Mouse (Mus musculus) embryonic facial prominence, embryonic 15.5 days (tissue): ENCODE measurements around the gene Urgcp. TPM values are rescaled to one million over a fixed set of nuclear protein-coding genes. Genes with fewer than 3 reads are reported as not detected.

Experiments used
- ATAC-seq: fragments of 200-750 bp; cut with Nextera tagmentation; 2 replicates; pipeline ENCODE4 v1.8.0; 2017; ENCODE audit warnings: low read depth, moderate TSS enrichment; ENCODE audit not compliant: insufficient number of reproducible peaks, low FRiP score, low TSS enrichment
- H3K27ac ChIP-seq: fragments of 300-500 bp; sonication (generic); replicated peaks from 2 replicates; pipeline ENCODE4 v1.5.1; 2015; ENCODE audit warnings: mild to moderate bottlenecking, inconsistent platforms
- H3K27me3 ChIP-seq: fragments of 300-500 bp; sonication (generic); 2 replicates; pipeline ENCODE4 v1.6.1; 2015; ENCODE audit warnings: inconsistent platforms
- H3K36me3 ChIP-seq: fragments of 300-500 bp; sonication (generic); 2 replicates; pipeline ENCODE4 v1.6.1; 2015; ENCODE audit warnings: mild to moderate bottlenecking, inconsistent platforms
- H3K4me1 ChIP-seq: fragments of 300-500 bp; sonication (generic); 2 replicates; pipeline ENCODE4 v1.6.1; 2015; ENCODE audit warnings: inconsistent platforms
- H3K4me2 ChIP-seq: fragments of 300-500 bp; sonication (generic); replicated peaks from 2 replicates; pipeline ENCODE4 v1.6.1; 2015; ENCODE audit warnings: mild to moderate bottlenecking, inconsistent platforms
- H3K4me3 ChIP-seq: fragments of 300-500 bp; sonication (generic); replicated peaks from 2 replicates; pipeline ENCODE4 v1.5.1; 2015; ENCODE audit warnings: mild to moderate bottlenecking, inconsistent platforms
- H3K9ac ChIP-seq: fragments of 300-500 bp; sonication (generic); 2 replicates; pipeline ENCODE4 v1.6.1; 2015; ENCODE audit warnings: inconsistent platforms
- H3K9me3 ChIP-seq: fragments of 300-500 bp; sonication (generic); replicated peaks from 2 replicates; pipeline ENCODE4 v1.6.1; 2016; ENCODE audit warnings: inconsistent platforms
- WGBS: fragments of 180-500 bp; shearing (Covaris S2); methylation state at CpG from one replicate; pipeline ENCODE4 v1.1.7; 2015; 5-methylcytosine and 5-hydroxymethylcytosine counted together
- polyA plus RNA-seq: library from polyadenylated mRNA; unstranded; fragments of >200 nt; fragmentation: Nextera tagmentation; extraction: Ambion mirVana; gene quantifications from 2 replicates; pipeline ENCODE4 v1.2.1, GENCODE M21; 2015

The Urgcp gene
- polyA plus RNA-seq, 1 experiment from 2014 or later: 29.4 TPM

DNA sequence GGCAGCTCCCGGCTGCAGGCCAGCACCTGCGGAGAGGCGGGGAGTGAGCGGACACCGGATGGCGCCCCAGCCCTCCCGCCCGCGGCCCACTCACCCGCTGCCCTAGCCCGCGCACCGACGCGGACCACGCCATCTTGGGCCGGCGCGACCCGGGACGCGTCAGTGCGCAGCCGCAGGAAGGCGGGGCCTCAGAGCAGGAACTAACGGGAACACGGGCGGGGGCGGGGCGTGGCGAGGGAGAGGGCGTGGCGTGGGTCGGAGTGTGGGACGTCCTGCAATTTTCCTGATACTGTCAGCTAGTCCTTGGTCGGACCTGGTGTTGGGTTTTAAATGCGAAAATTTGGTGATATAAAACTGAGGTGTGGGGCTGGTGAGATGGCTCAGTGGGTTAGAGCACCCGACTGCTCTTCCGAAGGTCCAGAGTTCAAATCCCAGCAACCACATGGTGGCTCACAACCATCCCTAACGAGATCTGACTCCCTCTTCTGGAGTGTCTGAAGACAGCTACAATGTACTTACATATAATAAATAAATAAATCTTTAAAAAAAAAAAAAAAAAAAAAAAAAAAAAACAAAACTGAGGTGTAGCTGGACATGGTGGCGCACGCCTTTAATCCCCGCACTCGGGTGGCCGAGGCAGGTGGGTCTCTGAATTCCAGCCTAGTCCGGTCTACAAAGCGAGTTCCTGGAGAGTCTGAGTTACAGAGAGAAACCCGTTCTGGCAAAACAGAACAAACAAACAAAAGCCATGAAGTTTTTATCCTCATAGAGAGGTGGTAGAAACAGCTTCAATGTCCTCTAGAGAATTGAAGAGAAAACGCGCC, 54.4 kb downstream of the Urgcp start:
- H3K4me1 ChIP-seq: peaks cover 13% of the 10 kb centered on the region
- no peaks in the 10 kb centered on the region for H3K9me3 ChIP-seq
- no peaks in the 10 kb centered on the region for H3K27me3 ChIP-seq
- H3K27ac ChIP-seq: peak overlapping the region; percentile 55; the same call in 1 of the 2 replicates
- WGBS: 18% methylated on average over 49 of the region's 50 CpGs
- H3K9ac ChIP-seq: peak overlapping the region; percentile 86
- H3K4me2 ChIP-seq: peak overlapping the region; percentile 67
- ATAC-seq: peak; percentile 93
- peak overlapping the region; percentile 77 for H3K4me3 ChIP-seq
- H3K36me3 ChIP-seq: peaks cover 15% of the 10 kb centered on the region

DNA sequence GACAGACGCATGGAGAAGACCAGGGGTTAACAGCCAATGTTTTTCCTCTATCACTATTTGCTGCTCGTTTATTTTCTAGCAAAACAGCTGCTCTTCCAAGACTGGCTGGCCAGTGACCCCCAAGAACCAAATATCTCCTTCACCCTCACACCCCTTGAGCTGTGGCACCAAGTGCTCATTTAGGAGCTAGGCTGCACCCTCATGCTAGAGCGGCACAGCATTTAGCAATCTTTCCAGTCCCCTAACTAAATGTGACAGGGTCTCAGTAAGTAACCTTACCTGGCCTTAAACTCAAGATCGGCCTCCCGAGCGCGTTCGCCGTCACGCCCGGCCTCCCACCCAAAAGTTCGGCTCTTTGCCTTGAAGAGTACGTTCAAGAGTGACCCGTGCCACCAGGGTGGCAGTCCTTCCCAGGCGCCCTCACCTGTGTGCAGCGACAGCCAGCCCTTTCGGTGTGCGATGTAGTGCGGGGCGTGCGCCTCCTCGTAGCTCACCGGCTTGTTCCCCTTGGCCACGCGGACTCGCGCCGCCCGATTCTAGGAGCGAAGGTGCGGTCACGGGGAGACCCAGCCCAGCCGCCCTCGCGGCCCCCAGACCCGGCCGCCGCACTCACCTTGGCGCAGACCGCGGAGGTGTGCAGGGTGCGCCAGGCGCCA, 55.2 kb downstream of the Urgcp start:
- Histone ChIP-seq H3K36me3 (peaks cover 17% of the 10 kb centered on the region), H3K4me3 (peak overlapping the region; percentile 77), H3K27me3 (no peaks in the 10 kb centered on the region), H3K9ac (peak overlapping the region; percentile 86), H3K27ac (peak overlapping the region; percentile 55; the same call in 1 of the 2 replicates), H3K4me1 (peaks cover 13% of the 10 kb centered on the region), H3K4me2 (peak overlapping the region; percentile 67), H3K9me3 (no peaks in the 10 kb centered on the region)
- ATAC-seq: peak; percentile 73
- under 1% methylated on average over 43 of the region's 43 CpGs for WGBS

DNA sequence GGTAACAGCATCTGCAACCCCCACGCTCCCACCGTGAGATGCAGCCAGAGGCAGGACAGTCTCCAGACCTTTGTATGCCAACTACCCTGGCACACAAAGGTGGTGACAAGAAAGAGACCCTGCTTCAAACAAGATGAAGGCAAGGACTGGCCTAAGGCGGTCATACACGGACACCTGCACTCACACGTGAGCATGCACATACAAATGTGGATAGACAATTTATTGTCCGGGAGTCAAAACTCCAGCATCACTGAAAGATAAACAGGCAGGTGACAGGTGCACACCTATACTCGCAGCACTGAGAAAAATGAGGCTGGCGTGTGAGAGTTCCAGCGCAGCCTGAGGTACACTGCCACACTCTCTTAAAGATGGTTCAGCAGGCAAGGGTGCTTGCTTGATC, 56.2 kb downstream of the Urgcp start:
- Histone ChIP-seq H3K27ac (no peak overlapping the region), H3K9me3 (no peaks in the 10 kb centered on the region), H3K4me1 (peaks cover 13% of the 10 kb centered on the region), H3K9ac (no peak overlapping the region), H3K4me3 (peak overlapping the region; percentile 77; the same call in 1 of the 2 replicates), H3K27me3 (no peaks in the 10 kb centered on the region), H3K4me2 (peak overlapping the region; percentile 67), H3K36me3 (peaks cover 17% of the 10 kb centered on the region)
- WGBS: 89% methylated on average over 9 of the region's 9 CpGs
- ATAC-seq: no peak

DNA sequence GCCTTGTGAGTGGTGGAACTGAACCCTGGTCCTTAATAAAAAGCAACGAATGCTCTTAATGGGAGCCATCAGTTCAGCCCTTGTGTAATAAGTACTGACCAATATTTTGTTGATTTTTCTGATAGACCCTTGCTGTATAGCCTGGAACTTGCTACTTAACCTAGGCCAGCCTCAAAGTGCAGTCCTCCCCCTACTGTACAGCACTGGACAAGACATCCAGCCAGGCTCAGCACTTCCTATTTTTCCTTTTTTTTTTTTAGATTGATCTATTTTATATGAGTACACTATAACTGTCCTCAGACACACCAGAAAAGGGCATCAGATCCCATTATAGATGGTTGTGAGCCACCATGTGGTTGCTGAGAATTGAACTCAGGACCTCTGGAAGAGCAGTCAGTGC, 58.8 kb downstream of the Urgcp start:
- Histone ChIP-seq H3K4me1 (peaks cover 13% of the 10 kb centered on the region), H3K9ac (no peak overlapping the region), H3K4me3 (no peak overlapping the region), H3K9me3 (no peaks in the 10 kb centered on the region), H3K36me3 (peaks cover 17% of the 10 kb centered on the region), H3K27me3 (no peaks in the 10 kb centered on the region), H3K27ac (no peak overlapping the region), H3K4me2 (no peak overlapping the region)
- no peak for ATAC-seq
- 88% methylated on average over 1 of the region's 1 CpGs for WGBS

DNA sequence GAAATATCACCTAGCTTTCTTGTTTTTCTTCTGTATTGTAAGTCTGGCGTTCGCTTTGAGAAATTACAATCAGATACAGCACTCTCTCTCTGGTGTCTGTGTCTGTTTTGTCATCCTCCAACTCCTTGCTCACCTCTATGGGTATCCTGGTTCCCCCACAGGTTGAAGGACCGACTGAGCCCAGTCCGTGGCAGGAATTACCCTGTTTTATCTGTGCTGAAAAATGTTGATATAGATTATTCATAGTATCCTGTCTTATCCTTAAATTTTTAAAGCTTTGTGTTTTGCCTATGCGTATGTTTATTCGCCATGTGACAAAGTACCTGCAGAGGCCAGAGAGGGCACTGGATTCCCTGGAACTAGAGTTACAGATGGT, 59.2 kb downstream of the Urgcp start:
- Histone ChIP-seq H3K9ac (no peak overlapping the region), H3K4me1 (peaks cover 13% of the 10 kb centered on the region), H3K4me2 (no peak overlapping the region), H3K27ac (no peak overlapping the region), H3K27me3 (no peaks in the 10 kb centered on the region), H3K36me3 (peaks cover 17% of the 10 kb centered on the region), H3K4me3 (no peak overlapping the region), H3K9me3 (no peaks in the 10 kb centered on the region)
- no peak for ATAC-seq
- 88% methylated on average over 6 of the region's 6 CpGs for WGBS

DNA sequence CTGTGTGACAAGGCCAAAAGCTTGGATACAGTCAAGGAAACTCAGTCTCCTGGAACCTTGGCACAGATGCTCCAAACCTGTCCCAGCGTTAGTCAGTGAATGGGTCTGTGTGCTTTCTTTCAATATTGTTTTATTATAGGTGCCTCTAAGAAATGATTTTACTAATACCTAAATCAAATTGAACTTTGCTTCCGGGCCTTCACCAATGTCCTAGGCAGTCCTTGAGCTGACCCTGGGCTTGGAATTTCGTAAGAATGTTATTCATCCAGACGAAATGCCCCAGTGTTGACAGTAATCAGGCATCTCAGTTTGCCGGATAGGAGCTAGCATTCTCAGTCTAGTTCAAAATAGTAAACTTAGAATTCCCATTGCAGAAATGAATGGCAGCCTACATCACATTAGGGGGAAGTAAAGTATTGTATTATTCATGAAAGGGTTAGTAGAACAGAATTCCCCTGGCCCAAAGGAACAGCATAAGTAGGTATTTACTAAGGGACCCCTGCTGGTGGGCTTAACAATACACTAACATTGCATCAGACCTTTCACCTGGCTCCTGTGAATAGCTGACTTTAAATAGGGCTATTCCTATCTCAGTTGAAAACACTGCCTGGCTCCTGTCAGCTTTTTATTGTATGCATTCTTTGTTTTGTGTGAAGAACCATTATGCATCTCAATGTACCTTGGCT, 59.8 kb downstream of the Urgcp start:
- H3K4me1 ChIP-seq: peaks cover 13% of the 10 kb centered on the region
- H3K36me3 ChIP-seq: peaks cover 17% of the 10 kb centered on the region
- 74% methylated on average over 5 of the region's 5 CpGs for WGBS
- H3K4me2 ChIP-seq: no peak overlapping the region
- no peak overlapping the region for H3K9ac ChIP-seq
- H3K9me3 ChIP-seq: no peaks in the 10 kb centered on the region
- no peaks in the 10 kb centered on the region for H3K27me3 ChIP-seq
- no peak overlapping the region for H3K4me3 ChIP-seq
- no peak overlapping the region for H3K27ac ChIP-seq
- no peak for ATAC-seq

DNA sequence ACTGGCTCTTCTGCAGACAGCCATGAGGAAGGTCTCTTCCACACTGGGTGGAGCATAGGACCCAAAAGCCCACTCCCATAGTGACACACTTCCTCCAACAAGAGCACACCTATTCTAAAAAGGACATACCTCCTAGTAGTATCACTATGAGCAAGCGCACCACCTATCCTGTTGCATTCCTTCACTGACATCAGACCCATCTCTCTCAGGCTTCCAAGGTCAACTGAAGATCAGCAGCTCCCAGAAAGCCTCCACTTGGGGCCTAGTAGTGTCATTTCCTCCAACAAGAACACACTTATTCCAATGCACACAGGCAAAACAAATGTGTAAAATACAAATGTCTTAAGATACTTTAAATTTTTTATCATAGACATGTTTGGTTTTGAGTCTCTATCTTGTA, 60.4 kb downstream of the Urgcp start:
- Histone ChIP-seq H3K4me2 (no peak overlapping the region), H3K27ac (no peak overlapping the region), H3K27me3 (no peaks in the 10 kb centered on the region), H3K4me1 (peaks cover 12% of the 10 kb centered on the region), H3K9ac (no peak overlapping the region), H3K9me3 (no peaks in the 10 kb centered on the region), H3K36me3 (peaks cover 17% of the 10 kb centered on the region), H3K4me3 (no peak overlapping the region)
- WGBS: 96% methylated on average over 1 of the region's 1 CpGs
- no peak for ATAC-seq

DNA sequence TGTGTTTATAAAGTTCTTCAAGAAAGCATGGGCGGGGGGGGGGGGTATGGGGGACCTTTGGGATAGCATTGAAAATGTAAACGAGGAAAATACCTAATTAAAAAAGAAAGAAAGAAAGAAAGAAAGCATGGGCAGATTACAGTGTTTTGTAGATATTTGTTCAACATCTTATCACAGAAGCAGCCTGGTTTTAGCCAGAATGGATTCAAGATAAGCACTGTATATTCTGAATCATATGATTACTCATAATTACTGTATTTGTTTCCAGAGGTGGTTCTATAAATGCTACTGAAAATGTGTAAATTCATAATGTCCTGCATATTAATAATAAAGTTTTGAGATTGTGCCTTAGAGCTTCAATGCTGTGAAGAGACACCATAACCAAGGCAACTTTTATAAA, 60.9 kb downstream of the Urgcp start:
- H3K27me3 ChIP-seq: no peaks in the 10 kb centered on the region
- H3K27ac ChIP-seq: no peak overlapping the region
- H3K36me3 ChIP-seq: peaks cover 17% of the 10 kb centered on the region
- no peak overlapping the region for H3K9ac ChIP-seq
- WGBS: 71% methylated on average over 2 of the region's 2 CpGs
- no peak for ATAC-seq
- H3K4me3 ChIP-seq: no peak overlapping the region
- H3K4me2 ChIP-seq: no peak overlapping the region
- H3K9me3 ChIP-seq: no peaks in the 10 kb centered on the region
- peaks cover 7% of the 10 kb centered on the region for H3K4me1 ChIP-seq

DNA sequence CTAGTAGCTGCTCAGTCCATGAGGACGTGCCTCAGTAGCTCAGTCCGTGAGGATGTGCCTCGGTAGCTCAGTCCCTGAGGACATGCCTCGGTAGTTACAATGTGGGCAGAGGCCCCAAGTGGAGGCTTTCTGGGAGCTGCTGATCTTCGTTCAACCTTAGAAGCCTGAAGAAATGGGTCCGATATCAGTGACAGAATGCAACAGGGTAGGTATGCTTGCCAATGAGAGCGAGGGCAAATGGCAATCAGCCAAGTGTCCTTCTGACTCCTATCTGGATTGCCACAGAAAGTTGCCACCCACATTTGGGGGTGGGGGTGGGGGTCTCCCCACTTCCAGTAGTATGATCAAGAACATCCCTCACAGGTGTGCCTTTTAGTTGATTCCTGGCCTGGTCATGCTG, 61.4 kb downstream of the Urgcp start:
- WGBS: 89% methylated on average over 7 of the region's 7 CpGs
- no peaks in the 10 kb centered on the region for H3K27me3 ChIP-seq
- H3K9me3 ChIP-seq: no peaks in the 10 kb centered on the region
- no peak overlapping the region for H3K4me3 ChIP-seq
- H3K4me1 ChIP-seq: peaks cover 2% of the 10 kb centered on the region; the same call in 1 of the 2 replicates
- H3K9ac ChIP-seq: no peak overlapping the region
- no peak for ATAC-seq
- no peak overlapping the region for H3K4me2 ChIP-seq
- H3K36me3 ChIP-seq: peaks cover 17% of the 10 kb centered on the region
- no peak overlapping the region for H3K27ac ChIP-seq

DNA sequence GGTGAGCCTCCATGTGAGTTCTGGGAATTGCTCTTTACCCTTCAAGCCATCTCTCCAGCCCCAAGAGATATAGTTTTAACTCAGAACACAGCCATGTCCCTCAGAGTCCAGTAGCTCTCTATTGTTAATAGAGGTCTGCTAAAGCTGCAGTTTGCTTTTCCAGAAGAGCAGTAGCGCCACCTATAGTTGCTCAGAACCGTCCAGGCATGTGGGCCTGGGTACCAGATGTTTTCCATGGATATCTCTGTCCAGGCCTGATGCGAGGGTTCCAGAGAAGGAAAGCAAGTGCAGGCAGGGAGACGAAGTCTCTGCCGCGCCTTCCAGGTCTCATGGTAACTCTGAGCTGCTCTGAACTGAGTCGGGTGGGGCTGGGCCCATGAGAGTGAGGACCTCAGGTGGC, 70.4 kb downstream of the Urgcp start:
- WGBS: 28% methylated on average over 7 of the region's 7 CpGs
- Histone ChIP-seq H3K4me2 (no peak overlapping the region), H3K9ac (no peak overlapping the region), H3K27me3 (no peaks in the 10 kb centered on the region), H3K9me3 (no peaks in the 10 kb centered on the region), H3K4me3 (no peak overlapping the region), H3K4me1 (0 out of 2 replicates have a peak, but pooled peaks cover 3% of the 10 kb centered on the region), H3K27ac (no peak overlapping the region), H3K36me3 (no peaks in the 10 kb centered on the region)
- no peak for ATAC-seq

DNA sequence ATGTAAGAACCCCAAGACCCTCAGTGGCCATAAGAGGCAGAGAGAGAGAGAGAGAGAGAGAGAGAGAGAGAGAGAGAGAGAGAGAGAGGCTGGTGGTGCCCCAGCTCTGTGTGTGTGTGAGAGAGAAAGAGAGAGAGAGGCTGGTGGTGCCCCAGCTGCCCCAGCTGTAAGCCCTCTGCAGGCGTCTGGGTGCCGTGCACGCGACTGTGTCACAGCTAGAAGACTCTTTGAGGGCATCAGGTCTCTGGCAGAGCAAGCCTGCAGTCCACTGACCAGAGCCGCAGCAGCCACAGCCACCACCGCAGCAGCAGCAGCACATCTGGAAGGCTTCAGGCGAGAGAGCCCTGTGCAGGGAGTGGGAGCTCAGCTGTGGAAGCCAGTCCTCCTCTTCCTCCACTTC, 77.9 kb downstream of the Urgcp start:
- no peak overlapping the region for H3K9ac ChIP-seq
- 13% methylated on average over 7 of the region's 7 CpGs for WGBS
- no peak overlapping the region for H3K4me2 ChIP-seq
- H3K4me1 ChIP-seq: no peaks in the 10 kb centered on the region
- ATAC-seq: no peak
- H3K9me3 ChIP-seq: no peaks in the 10 kb centered on the region
- no peaks in the 10 kb centered on the region for H3K27me3 ChIP-seq
- no peak overlapping the region for H3K4me3 ChIP-seq
- H3K27ac ChIP-seq: no peak overlapping the region
- no peaks in the 10 kb centered on the region for H3K36me3 ChIP-seq
